Mouse (Mus musculus) splenic B cell, adult 2 months (primary cell): ENCODE measurements at regions not wholly inside any gene's neighbourhood (a gene's known extent, or its start where the extent isn't known, plus 50 kb on each side); places are given as distances from the start of the nearest gene placed in this dataset.

ENCODE experiments used
- DNase-seq: peaks from one replicate; pipeline ENCODE4 v3.0.0-alpha.2; 2011; ENCODE audit warnings: low read depth, low spot score
- H3K27me3 ChIP-seq: 2 replicates; pipeline ENCODE4 v1.6.1; 2012; ENCODE audit warnings: mild to moderate bottlenecking, low read length, moderate library complexity, mixed read lengths; ENCODE audit not compliant: control insufficient read depth, poor library complexity, insufficient read depth, severe bottlenecking
- H3K36me3 ChIP-seq: 2 replicates; pipeline ENCODE4 v1.6.1; 2012; ENCODE audit warnings: mild to moderate bottlenecking, low read length, moderate library complexity, mixed read lengths; ENCODE audit not compliant: control insufficient read depth, poor library complexity, insufficient read depth, severe bottlenecking

DNA sequence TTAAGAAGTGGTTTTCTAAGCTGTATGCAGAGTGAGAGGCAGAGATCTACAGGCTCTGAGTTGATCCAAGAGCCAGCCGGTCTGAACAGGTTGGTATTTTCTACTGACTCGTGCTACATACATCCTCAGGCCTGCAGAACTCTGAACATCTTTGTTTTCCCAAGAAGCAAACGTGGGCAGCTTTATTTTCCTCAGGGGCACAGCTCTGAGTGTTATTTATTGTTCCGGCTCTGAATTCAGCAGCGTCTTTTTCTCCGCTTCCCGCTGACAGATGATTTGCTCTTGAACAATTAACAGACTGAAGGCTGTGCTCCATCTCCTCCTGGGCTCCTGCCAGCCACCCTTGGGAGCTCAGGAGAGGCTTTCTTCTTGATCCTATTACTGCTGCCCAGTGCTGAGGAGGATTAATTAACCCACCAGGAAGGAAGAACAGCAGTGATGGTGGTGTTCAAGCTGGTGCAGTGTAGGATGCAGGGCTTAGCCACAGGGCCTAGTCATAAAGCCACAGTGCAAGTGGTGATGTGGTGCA lies 63.5 kb upstream of the Camk1g start:
- Histone ChIP-seq H3K27me3 (no peaks in the 10 kb centered on the region), H3K36me3 (no peaks in the 10 kb centered on the region)
- DNase-seq = no peak

DNA sequence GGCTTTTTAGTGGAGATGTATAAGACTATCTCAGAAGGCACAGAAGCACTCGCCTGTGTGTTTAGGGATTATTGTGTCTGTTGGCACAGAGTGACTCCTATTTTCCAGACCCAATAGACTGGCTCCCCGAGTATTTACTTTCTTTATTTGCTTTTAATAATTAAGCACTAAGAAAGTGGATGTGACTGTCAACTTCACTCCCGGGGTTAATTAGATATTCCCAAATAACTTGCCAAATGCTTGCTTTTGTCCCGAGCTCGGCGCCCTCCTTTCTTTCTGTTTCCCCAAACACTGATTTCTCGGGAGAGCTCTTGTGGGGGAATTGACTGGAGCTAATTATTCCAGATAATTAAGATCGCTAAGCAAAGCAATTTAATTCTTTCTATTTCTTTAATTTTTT lies 60.1 kb upstream of the Camk1g start:
- Histone ChIP-seq H3K36me3 (no peaks in the 10 kb centered on the region), H3K27me3 (no peaks in the 10 kb centered on the region)
- no peak for DNase-seq

DNA sequence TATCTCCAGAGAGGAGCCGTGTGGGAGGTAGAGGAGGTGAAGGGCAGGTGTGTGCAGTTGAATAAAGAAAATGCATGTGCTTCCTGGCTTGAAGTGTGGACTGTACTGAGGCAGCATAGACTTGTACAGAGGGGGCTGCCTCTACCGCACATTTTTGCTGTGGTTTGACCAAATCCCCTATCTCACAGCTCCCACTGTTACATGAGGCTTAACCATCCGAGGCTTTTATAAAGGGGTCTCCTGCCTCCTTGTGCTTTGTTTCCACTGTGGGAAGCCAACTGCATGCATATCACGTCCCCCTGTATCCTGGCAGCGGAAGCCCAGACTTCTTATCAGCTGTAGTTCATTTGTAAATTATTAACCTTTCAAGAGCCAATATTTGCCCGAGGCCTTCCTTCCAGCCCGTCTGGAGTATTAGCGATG lies 53.6 kb upstream of the Camk1g start:
- no peak for DNase-seq
- H3K36me3 ChIP-seq = no peaks in the 10 kb centered on the region
- H3K27me3 ChIP-seq = no peaks in the 10 kb centered on the region

DNA sequence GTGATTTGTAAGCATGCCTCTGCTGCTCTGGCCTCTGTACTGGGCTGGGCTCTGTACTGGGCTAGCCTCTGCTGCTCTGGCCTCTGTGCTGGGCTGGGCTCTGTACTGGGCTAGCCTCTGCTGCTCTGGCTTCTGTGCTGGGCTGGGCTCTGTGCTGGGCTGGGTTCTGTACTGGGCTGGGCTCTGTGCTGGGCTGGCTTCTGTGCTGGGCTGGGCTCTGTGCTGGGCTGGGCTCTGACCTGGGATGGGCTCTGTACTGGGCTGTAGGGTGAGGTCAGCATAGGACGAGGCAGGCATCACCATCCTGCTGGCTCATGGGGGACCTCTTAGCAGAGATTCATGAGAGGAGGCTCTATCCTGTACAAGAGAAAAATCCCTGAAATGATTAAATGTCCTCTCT lies 52.8 kb upstream of the Camk1g start:
- H3K27me3 ChIP-seq = no peaks in the 10 kb centered on the region
- no peaks in the 10 kb centered on the region for H3K36me3 ChIP-seq
- no peak for DNase-seq

DNA sequence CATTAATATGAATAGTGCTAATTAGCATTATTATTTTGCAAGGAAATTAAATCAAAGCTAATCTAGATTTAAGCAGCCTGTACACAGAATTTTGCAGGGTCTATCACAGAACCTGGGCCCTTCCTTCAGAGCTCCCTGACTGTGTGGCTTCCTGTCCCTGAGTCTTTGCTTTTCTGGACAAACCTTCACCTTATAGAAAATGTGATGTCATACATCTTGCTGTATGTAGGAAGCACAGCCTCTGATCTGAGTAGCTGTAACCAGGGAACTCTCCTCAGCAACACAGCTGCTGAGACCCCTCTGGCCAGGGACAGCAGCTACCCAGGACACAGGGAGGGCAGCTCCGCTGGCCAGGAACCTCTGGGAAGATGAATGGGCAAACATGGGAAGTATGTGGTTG lies 51.7 kb upstream of the Camk1g start:
- DNase-seq = no peak
- no peaks in the 10 kb centered on the region for H3K36me3 ChIP-seq
- H3K27me3 ChIP-seq = no peaks in the 10 kb centered on the region

DNA sequence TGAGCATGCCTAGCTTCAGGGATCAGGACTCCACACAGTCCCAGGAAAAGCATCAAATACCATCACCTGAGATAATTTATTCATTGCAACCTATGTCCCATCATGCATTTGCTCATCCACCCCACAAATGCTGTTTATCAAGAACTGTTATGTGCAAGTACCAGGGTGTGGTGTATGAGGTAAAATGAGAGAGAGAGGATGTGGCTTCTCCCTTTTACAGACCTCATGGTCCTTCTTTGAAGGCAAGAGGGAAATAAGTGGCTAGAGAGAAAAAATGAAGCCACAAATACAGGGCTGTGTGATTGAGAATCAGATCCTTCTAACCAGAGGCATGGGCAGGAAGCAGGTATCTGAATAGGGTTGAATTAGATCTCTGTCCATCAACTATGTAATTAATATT lies 51.3 kb upstream of the Camk1g start:
- no peak for DNase-seq
- Histone ChIP-seq H3K27me3 (no peaks in the 10 kb centered on the region), H3K36me3 (no peaks in the 10 kb centered on the region)
